Mouse (Mus musculus) lung, embryonic 14.5 days (tissue): ENCODE data around the gene Mertk. TPM values are rescaled to one million over a fixed set of nuclear protein-coding genes. Genes with fewer than 3 reads are reported as not detected.
A peak's percentile ranks its signal among the peaks of the same experiment; 100 is the strongest.

Experiments
- ATAC-seq: fragments of 200-750 bp; cut with Nextera tagmentation; 2 replicates; pipeline ENCODE4 v1.8.0; 2017; ENCODE audit warnings: mild to moderate bottlenecking, moderate TSS enrichment, moderate library complexity; ENCODE audit not compliant: insufficient read depth
- DNase-seq: peaks from one replicate; pipeline ENCODE4 v3.0.0-alpha.2; 2015
- H3K27ac ChIP-seq: fragments of 300-500 bp; sonication (generic); 2 replicates; pipeline ENCODE4 v1.5.1; 2014; ENCODE audit warnings: low read depth, mild to moderate bottlenecking, moderate library complexity
- H3K27me3 ChIP-seq: fragments of 300-500 bp; sonication (generic); 2 replicates; pipeline ENCODE4 v1.6.1; 2014; ENCODE audit warnings: low read length, control low read depth; ENCODE audit not compliant: insufficient read depth
- H3K36me3 ChIP-seq: fragments of 300-500 bp; sonication (generic); 2 replicates; pipeline ENCODE4 v1.6.1; 2014; ENCODE audit warnings: control low read depth; ENCODE audit not compliant: insufficient read depth
- H3K4me1 ChIP-seq: fragments of 300-500 bp; sonication (generic); 2 replicates; pipeline ENCODE4 v1.6.1; 2014; ENCODE audit warnings: antibody characterized with exemption, control low read depth; ENCODE audit not compliant: insufficient read depth
- H3K4me2 ChIP-seq: fragments of 300-500 bp; sonication (generic); 2 replicates; pipeline ENCODE4 v1.6.1; 2014; ENCODE audit warnings: mild to moderate bottlenecking
- H3K4me3 ChIP-seq: fragments of 300-500 bp; sonication (generic); 2 replicates; pipeline ENCODE4 v1.5.1; 2014; ENCODE audit warnings: low read depth, low read length
- H3K9ac ChIP-seq: fragments of 300-500 bp; sonication (generic); 2 replicates; pipeline ENCODE4 v1.6.1; 2014
- H3K9me3 ChIP-seq: fragments of 300-500 bp; sonication (generic); 2 replicates; pipeline ENCODE4 v1.6.1; 2016; ENCODE audit warnings: low read depth, low read length, control low read depth
- CTCF ChIP-seq: IDR thresholded peaks from 2 replicates; pipeline ENCODE4 v1.5.1; 2016; ENCODE audit warnings: antibody characterized with exemption, low read depth
- WGBS: fragments of 180-500 bp; shearing (Covaris S2); extraction: QIAGEN DNeasy Blood & Tissue Kit; methylation state at CpG from one replicate; pipeline ENCODE4 v1.1.7; 2014; 5-methylcytosine and 5-hydroxymethylcytosine counted together
- polyA plus RNA-seq: library from polyadenylated mRNA; unstranded; fragments of >200 nt; fragmentation: Nextera tagmentation; extraction: Ambion mirVana; gene quantifications from 2 replicates; pipeline ENCODE4 v1.2.1, GENCODE M21; 2014

The Mertk gene
- polyA plus RNA-seq, 1 experiment from 2014 or later: 4.5 TPM

DNA sequence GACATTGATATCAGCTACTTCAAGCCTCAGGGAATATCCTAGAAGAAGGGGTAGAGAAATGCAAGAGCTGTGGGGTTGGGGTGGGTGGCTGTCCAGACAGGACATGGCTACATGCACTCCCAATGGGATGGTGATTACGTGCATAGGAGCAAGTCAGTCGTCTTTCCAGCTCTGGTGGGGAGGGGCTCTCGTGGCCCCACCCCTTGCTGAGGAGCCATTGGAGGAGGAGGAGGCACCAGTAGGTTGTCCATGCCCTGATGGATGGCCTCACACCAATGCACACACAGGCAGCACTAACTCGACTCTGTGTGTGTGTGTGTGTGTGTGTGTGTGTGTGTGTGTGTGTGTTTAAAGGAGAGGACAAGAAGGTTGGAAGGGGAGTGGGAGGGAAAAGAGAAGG is 106.6 kb downstream of the Mertk start:
- no peak overlapping the region for H3K4me2 ChIP-seq
- no peak overlapping the region for H3K4me3 ChIP-seq
- H3K27me3 ChIP-seq: no peaks in the 10 kb centered on the region
- H3K27ac ChIP-seq: no peak overlapping the region
- no peak overlapping the region for H3K9ac ChIP-seq
- no peak for ATAC-seq
- 53% methylated on average over 4 of the region's 4 CpGs for WGBS
- no peak for TF ChIP-seq CTCF
- H3K36me3 ChIP-seq: peaks cover 12% of the 10 kb centered on the region; the same call in 1 of the 2 replicates
- no peak for DNase-seq
- H3K9me3 ChIP-seq: no peaks in the 10 kb centered on the region
- no peaks in the 10 kb centered on the region for H3K4me1 ChIP-seq

DNA sequence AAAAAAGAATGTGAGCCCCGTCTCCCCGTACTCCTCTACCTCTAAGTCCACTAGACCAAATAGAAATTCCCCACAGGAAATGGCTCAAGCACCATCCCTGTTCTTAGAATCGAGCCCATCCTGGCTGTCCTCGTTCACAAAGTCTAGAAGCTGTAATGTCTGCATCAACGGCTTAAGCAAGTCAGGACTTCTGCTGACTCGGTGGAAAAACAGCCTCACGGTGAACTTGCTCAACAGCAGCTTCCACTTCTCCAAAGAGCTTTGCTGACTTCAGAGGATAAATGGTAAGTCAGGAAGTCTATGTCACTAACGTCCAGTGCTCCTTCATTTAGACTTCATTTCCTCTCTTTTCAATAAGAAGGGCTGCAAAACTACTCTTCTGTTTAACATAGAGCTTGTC is 107.8 kb downstream of the Mertk start:
- Histone ChIP-seq H3K27me3 (no peaks in the 10 kb centered on the region), H3K27ac (no peak overlapping the region), H3K36me3 (0 out of 2 replicates have a peak, but pooled peaks cover 7% of the 10 kb centered on the region), H3K9me3 (no peaks in the 10 kb centered on the region), H3K9ac (no peak overlapping the region), H3K4me1 (no peaks in the 10 kb centered on the region), H3K4me3 (no peak overlapping the region), H3K4me2 (no peak overlapping the region)
- no peak for ATAC-seq
- 61% methylated on average over 8 of the region's 8 CpGs for WGBS
- peak; percentile 44 for DNase-seq
- no peak for TF ChIP-seq CTCF

DNA sequence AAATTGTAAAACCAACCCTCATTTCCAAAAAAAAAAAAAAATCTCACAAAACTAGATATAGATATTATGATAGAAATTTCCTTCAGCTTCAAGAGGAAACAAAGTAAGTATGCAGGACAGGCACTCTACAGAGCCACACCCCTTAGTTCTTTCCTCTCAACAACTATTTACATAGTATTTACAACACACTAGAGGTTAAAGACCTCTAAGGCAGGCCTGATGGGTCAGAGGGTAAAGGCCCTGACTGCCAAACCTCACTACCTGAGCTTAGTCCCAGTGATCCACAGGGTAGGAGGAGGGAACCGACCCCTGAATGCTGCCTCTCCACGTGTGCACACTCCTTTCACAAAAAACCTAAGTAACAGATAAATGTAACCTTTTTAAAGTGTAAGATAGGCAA is 114.0 kb downstream of the Mertk start:
- DNase-seq: no peak
- Histone ChIP-seq H3K27me3 (no peaks in the 10 kb centered on the region), H3K9ac (no peak overlapping the region), H3K9me3 (no peaks in the 10 kb centered on the region), H3K4me2 (no peak overlapping the region), H3K4me3 (no peak overlapping the region), H3K36me3 (no peaks in the 10 kb centered on the region), H3K27ac (no peak overlapping the region), H3K4me1 (no peaks in the 10 kb centered on the region)
- WGBS: 26% methylated on average over 2 of the region's 2 CpGs
- ATAC-seq: no peak
- TF ChIP-seq CTCF: no peak

DNA sequence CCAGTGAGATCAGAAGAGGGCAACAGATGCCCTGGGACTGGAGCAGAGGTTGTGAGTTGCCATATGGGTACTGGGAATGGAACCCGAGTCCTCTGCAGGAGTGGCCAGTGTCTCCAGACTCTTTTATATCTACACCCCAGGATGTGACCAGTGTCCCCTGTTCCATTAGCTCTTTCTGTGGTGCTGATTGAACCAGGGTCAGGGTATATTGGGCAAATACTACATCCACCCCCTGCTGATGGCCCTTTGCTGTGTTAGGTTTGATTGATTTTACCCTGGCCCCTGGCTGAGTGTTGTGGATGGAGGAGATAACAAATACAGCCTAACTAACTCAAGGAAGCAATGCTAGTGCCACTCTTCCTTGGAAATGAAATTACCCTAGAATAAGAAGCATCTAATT is 117.6 kb downstream of the Mertk start:
- TF ChIP-seq CTCF: no peak
- Histone ChIP-seq H3K27ac (no peak overlapping the region), H3K4me3 (no peak overlapping the region), H3K27me3 (no peaks in the 10 kb centered on the region), H3K4me1 (no peaks in the 10 kb centered on the region), H3K4me2 (no peak overlapping the region), H3K9ac (no peak overlapping the region), H3K9me3 (no peaks in the 10 kb centered on the region), H3K36me3 (no peaks in the 10 kb centered on the region)
- DNase-seq (no peak), ATAC-seq (no peak)
- WGBS: 72% methylated on average over 1 of the region's 1 CpGs

DNA sequence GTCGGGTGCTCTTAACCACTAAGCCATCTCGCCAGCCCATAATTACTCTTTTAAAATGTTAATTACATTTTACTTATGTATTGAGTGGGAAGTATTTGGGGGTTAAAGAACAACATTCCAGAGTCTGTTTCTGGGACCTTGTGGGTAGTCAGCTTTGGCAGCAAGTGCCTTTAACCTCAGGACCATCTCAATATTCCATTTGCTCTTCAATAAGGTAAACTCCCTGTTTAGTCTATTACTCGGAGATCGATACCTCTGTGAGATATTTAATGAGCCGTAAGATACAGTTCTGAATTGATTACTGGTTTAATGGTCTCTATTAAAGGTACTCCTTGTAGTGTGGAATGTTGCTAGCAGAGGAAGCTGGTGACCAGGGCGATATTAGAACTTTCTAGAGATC is 118.2 kb downstream of the Mertk start:
- no peak overlapping the region for H3K9ac ChIP-seq
- DNase-seq (no peak), ATAC-seq (no peak)
- H3K4me3 ChIP-seq: peak overlapping the region; percentile 72
- no peaks in the 10 kb centered on the region for H3K36me3 ChIP-seq
- H3K27me3 ChIP-seq: no peaks in the 10 kb centered on the region
- H3K4me1 ChIP-seq: no peaks in the 10 kb centered on the region
- 43% methylated on average over 6 of the region's 6 CpGs for WGBS
- H3K9me3 ChIP-seq: no peaks in the 10 kb centered on the region
- TF ChIP-seq CTCF: no peak
- no peak overlapping the region for H3K27ac ChIP-seq
- peak overlapping the region; percentile 75 for H3K4me2 ChIP-seq

DNA sequence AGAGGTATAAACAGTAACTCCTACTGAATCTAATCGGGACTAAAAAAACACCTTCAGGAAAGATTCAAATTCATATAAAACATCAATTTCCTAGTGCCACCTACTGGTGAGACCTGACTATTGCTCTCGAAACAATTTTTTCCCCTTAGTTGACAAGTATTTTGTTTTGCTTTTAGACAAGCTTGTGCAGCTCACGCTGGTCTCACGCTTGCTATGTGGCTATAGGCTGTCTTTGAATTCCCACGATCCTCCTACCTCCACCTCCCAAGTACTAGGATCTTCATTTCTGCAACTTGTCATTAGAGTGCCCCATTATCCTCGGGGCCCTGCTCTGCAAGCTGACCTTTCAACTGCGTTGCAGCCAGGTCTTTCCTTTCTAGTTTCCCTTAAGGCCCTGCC is 118.6 kb downstream of the Mertk start:
- H3K27ac ChIP-seq: peak overlapping the region; percentile 80
- H3K9ac ChIP-seq: peak overlapping the region; percentile 38; the same call in 1 of the 2 replicates
- peak; percentile 94 for DNase-seq
- no peaks in the 10 kb centered on the region for H3K4me1 ChIP-seq
- peak overlapping the region; percentile 75 for H3K4me2 ChIP-seq
- H3K4me3 ChIP-seq: peak overlapping the region; percentile 72
- no peaks in the 10 kb centered on the region for H3K9me3 ChIP-seq
- peak; percentile 62 for ATAC-seq
- no peaks in the 10 kb centered on the region for H3K36me3 ChIP-seq
- no peaks in the 10 kb centered on the region for H3K27me3 ChIP-seq
- WGBS: under 1% methylated on average over 7 of the region's 7 CpGs
- TF ChIP-seq CTCF: peak; percentile 73

DNA sequence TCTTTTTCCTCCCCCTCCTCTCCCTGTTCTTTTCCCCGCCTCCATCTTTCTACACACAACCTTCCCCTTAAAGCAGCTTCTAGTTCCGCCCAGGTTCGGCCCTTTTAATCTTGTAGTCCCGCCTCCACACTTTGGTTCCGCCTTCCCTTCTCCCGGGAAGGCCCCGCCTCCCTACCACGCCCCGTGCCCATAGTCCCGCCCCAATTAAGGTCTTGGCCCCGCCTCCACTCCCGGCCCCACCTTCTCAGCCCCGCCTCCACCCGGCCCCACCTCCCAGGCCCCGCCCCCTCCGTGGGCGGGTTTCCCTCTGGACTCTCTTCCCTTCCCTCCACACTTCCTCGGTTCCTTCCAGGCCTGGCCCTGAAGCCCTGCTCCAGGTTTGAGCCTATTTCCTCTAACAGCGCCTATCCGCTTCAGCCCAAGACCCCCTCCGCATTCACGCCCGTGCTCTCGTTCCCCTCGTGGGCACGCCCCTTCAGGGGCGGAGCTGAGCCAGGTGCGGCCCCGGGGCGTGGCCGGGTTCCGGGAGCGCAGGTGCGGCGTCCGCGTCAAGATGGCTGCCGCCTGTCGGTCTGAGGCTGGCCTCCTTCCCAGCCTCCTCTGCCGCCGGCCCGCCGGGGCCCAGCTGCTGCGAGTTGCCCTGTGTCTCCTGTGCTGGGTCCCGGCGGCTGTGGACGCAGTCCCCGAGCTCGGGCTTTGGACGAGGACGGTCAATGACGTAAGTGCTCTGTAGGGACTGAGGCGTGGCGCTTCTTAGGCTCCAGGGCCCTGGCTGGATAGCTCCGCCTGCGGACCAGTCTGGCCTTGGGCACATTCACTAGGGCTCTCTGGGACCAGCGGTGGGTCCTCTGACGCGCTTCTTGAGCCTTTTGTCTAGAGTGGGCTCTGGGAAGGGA is 119.3 kb downstream of the Mertk start, which contains the start of gene Tmem87b:
Gene Tmem87b (plus strand): TSS at position 333 of the 896 bp plus-strand sequence.
- peak within 1 kb of the TSS; percentile 75 for H3K4me2 ChIP-seq
- WGBS: 1% methylated on average over 58 of the region's 59 CpGs
- peak within 1 kb of the TSS; percentile 68 for H3K9ac ChIP-seq
- no peaks in the 10 kb centered on the region for H3K36me3 ChIP-seq
- TF ChIP-seq CTCF: no peak
- H3K9me3 ChIP-seq: no peaks in the 10 kb centered on the region
- ATAC-seq (peak; percentile 91), DNase-seq (peak; percentile 97)
- no peaks in the 10 kb centered on the region for H3K27me3 ChIP-seq
- H3K4me3 ChIP-seq: peak within 1 kb of the TSS; percentile 72
- H3K27ac ChIP-seq: peak within 1 kb of the TSS; percentile 91
- H3K4me1 ChIP-seq: no peaks in the 10 kb centered on the region
